Mouse (Mus musculus) liver, adult 2 months (tissue): ENCODE data around the gene A630095N17Rik.

Experiments
- CTCF ChIP-seq: fragments of 200-500 bp; IDR thresholded peaks from 2 replicates; pipeline ENCODE4 v1.5.1; 2011; ENCODE audit warnings: low read depth, low read length, control low read depth
- POLR2A ChIP-seq: fragments of 200-500 bp; IDR thresholded peaks from 2 replicates; pipeline ENCODE4 v1.6.1; 2011; ENCODE audit warnings: low read length, control low read depth; ENCODE audit not compliant: insufficient read depth; ENCODE audit errors: extremely low read depth

GRCm38 (mm10) chr1:75180741-75181140 lies 51.2 kb downstream of the A630095N17Rik start:
- TF ChIP-seq POLR2A (no peak), CTCF (no peak)
